Mouse (Mus musculus) CH12.LX (cell line): ENCODE measurements around the gene Cenpm. TPM values are rescaled to one million over a fixed set of nuclear protein-coding genes. Genes with fewer than 3 reads are reported as not detected.

Source experiments
- DNase-seq: peaks from one replicate; pipeline ENCODE4 v3.0.0-alpha.2; 2013; ENCODE audit errors: extremely low read depth
- H3K27ac ChIP-seq: 2 replicates; pipeline ENCODE4 v1.5.1; 2012; ENCODE audit warnings: low read depth, mild to moderate bottlenecking, control low read depth, moderate library complexity; ENCODE audit not compliant: insufficient read depth
- H3K27me3 ChIP-seq: replicated peaks from 2 replicates; pipeline ENCODE3; 2012; ENCODE audit warnings: inconsistent platforms
- H3K36me3 ChIP-seq, 2 experiments: replicated peaks in 1 of 2; 2 replicates each; pipeline versions ENCODE3 to v1.6.1; 2012; ENCODE audit warnings: inconsistent platforms in 1 of 2, low read length in 1 of 2, mild to moderate bottlenecking in 1 of 2, mixed read lengths in 1 of 2, moderate library complexity in 1 of 2; ENCODE audit not compliant: control insufficient read depth in 1 of 2, insufficient read depth in 1 of 2
- H3K4me1 ChIP-seq, 2 experiments: 2 replicates each; pipeline ENCODE4 v1.6.1; 2012; ENCODE audit warnings: inconsistent platforms in 1 of 2, moderate library complexity in 1 of 2; ENCODE audit not compliant: insufficient read depth in 2 of 2, control insufficient read depth in 1 of 2
- H3K4me2 ChIP-seq: 2 replicates; pipeline ENCODE4 v1.6.1; 2012; ENCODE audit warnings: low read depth, mild to moderate bottlenecking, control low read depth; ENCODE audit not compliant: poor library complexity, insufficient read depth, severe bottlenecking
- H3K4me3 ChIP-seq, 3 experiments: fragments of 150-350 bp in 1 of 3; sonication (generic) in 1 of 3; replicated peaks in 1 of 3; 2 replicates each; pipeline versions ENCODE3 to v1.5.1; 2011 to 2012; ENCODE audit warnings: low read depth in 2 of 3, low read length in 2 of 3, mild to moderate bottlenecking in 2 of 3, moderate library complexity in 2 of 3, control low read depth in 1 of 3, improper control_type of control experiment in 1 of 3, inconsistent platforms in 1 of 3, mixed read lengths in 1 of 3; ENCODE audit not compliant: poor library complexity in 1 of 3
- H3K79me2 ChIP-seq: replicated peaks from 2 replicates; pipeline ENCODE4 v1.6.1; 2012; ENCODE audit warnings: mild to moderate bottlenecking, moderate library complexity; ENCODE audit not compliant: control insufficient read depth, poor library complexity, insufficient read depth, severe bottlenecking; ENCODE audit errors: extremely low read depth
- H3K9ac ChIP-seq: 2 replicates; pipeline ENCODE4 v1.6.1; 2012; ENCODE audit warnings: low read depth, mild to moderate bottlenecking, control low read depth, moderate library complexity; ENCODE audit not compliant: insufficient read depth
- H3K9me3 ChIP-seq: replicated peaks from 2 replicates; pipeline ENCODE3; 2012; ENCODE audit warnings: low read length, inconsistent platforms, mixed read lengths
- BHLHE40 ChIP-seq: IDR thresholded peaks from 2 replicates; pipeline ENCODE4 v1.6.1; 2011; ENCODE audit warnings: mild to moderate bottlenecking, low read depth, low read length, improper control_type of control experiment
- CTCF ChIP-seq, 2 experiments: IDR thresholded peaks in 1 of 2; conservative IDR thresholded peaks in 1 of 2; 2 replicates each; pipeline ENCODE4 v1.5.1; 2011 to 2012; ENCODE audit warnings: low read depth in 2 of 2, low read length in 2 of 2, improper control_type of control experiment in 1 of 2, inconsistent platforms in 1 of 2, mild to moderate bottlenecking in 1 of 2, moderate library complexity in 1 of 2
- E2F4 ChIP-seq: IDR thresholded peaks from 2 replicates; pipeline ENCODE4 v1.6.1; 2011; ENCODE audit warnings: low read depth, low read length, improper control_type of control experiment; ENCODE audit not compliant: insufficient replicate concordance
- ETS1 ChIP-seq: conservative IDR thresholded peaks from 2 replicates; pipeline ENCODE4 v1.6.1; 2012; ENCODE audit warnings: low read depth, mild to moderate bottlenecking, inconsistent platforms, low read length, improper control_type of control experiment, moderate library complexity
- GABPA ChIP-seq: IDR thresholded peaks from 2 replicates; pipeline ENCODE4 v1.6.1; 2012; ENCODE audit warnings: low read depth, low read length, improper control_type of control experiment, inconsistent platforms; ENCODE audit not compliant: insufficient replicate concordance
- IRF4 ChIP-seq: IDR thresholded peaks from 2 replicates; pipeline ENCODE4 v1.6.1; 2014; ENCODE audit warnings: low read depth, mild to moderate bottlenecking, inconsistent platforms, low read length, improper control_type of control experiment
- JUN ChIP-seq: IDR thresholded peaks from 2 replicates; pipeline ENCODE4 v1.6.1; 2011; ENCODE audit warnings: low read depth, mild to moderate bottlenecking, low read length, improper control_type of control experiment, moderate library complexity; ENCODE audit not compliant: insufficient read depth
- KAT2A ChIP-seq: IDR thresholded peaks from 2 replicates; pipeline ENCODE4 v1.6.1; 2012; ENCODE audit warnings: low read length, improper control_type of control experiment, inconsistent platforms; ENCODE audit not compliant: insufficient replicate concordance
- MAX ChIP-seq: IDR thresholded peaks from 2 replicates; pipeline ENCODE4 v1.6.1; 2011; ENCODE audit warnings: low read length, improper control_type of control experiment
- MAZ ChIP-seq: IDR thresholded peaks from 2 replicates; pipeline ENCODE4 v1.6.1; 2012; ENCODE audit warnings: low read depth, mild to moderate bottlenecking, inconsistent platforms, low read length, improper control_type of control experiment, moderate library complexity
- MEF2A ChIP-seq: IDR thresholded peaks from 2 replicates; pipeline ENCODE4 v1.6.1; 2014; ENCODE audit warnings: low read depth, mild to moderate bottlenecking, inconsistent platforms, low read length, improper control_type of control experiment, borderline replicate concordance
- MXI1 ChIP-seq: IDR thresholded peaks from 2 replicates; pipeline ENCODE4 v1.6.1; 2011; ENCODE audit warnings: mild to moderate bottlenecking, low read depth, low read length, improper control_type of control experiment
- NRF1 ChIP-seq: IDR thresholded peaks from 2 replicates; pipeline ENCODE4 v1.6.1; 2014; ENCODE audit warnings: low read depth, mild to moderate bottlenecking, inconsistent platforms, low read length, improper control_type of control experiment, moderate library complexity
- POLR2AphosphoS2 ChIP-seq: IDR thresholded peaks from 2 replicates; pipeline ENCODE4 v1.6.1; 2011; ENCODE audit warnings: low read depth, low read length, improper control_type of control experiment
- TBP ChIP-seq: conservative IDR thresholded peaks from 2 replicates; pipeline ENCODE4 v1.6.1; 2011; ENCODE audit warnings: low read depth, low read length, improper control_type of control experiment
- TCF12 ChIP-seq: IDR thresholded peaks from 2 replicates; pipeline ENCODE4 v1.6.1; 2014; ENCODE audit warnings: low read depth, mild to moderate bottlenecking, inconsistent platforms, low read length, improper control_type of control experiment
- USF1 ChIP-seq: IDR thresholded peaks from 2 replicates; pipeline ENCODE4 v1.6.1; 2014; ENCODE audit warnings: low read depth, mild to moderate bottlenecking, inconsistent platforms, low read length, improper control_type of control experiment
- USF2 ChIP-seq: conservative IDR thresholded peaks from 2 replicates; pipeline ENCODE4 v1.6.1; 2011; ENCODE audit warnings: low read depth, low read length, improper control_type of control experiment
- ZC3H11A ChIP-seq: IDR thresholded peaks from 2 replicates; pipeline ENCODE4 v1.6.1; 2012; ENCODE audit warnings: low read depth, mild to moderate bottlenecking, inconsistent platforms, low read length, improper control_type of control experiment
- ZKSCAN1 ChIP-seq: IDR thresholded peaks from 2 replicates; pipeline ENCODE4 v1.6.1; 2012; ENCODE audit warnings: low read depth, inconsistent platforms, low read length, improper control_type of control experiment, borderline replicate concordance
- dilution Hi-C: fragments of 300-500 bp; cut with MboI; formaldehyde crosslinking; loops from 2 replicates; pipeline ENCODE4 v1.14.3; 2020; ENCODE audit warnings: low sequenced_read_pairs; ENCODE audit not compliant: extremely low pct_unique_long_range_greater_than_20kb, extremely low pct_ligation_motif_present
- in situ Hi-C: fragments of 300-500 bp; cut with MboI; formaldehyde crosslinking; loops from 3 replicates; pipeline ENCODE4 v1.14.3; 2019; ENCODE audit warnings: low sequenced_read_pairs, low pct_ligation_motif_present, low pct_unique_long_range_greater_than_20kb, mixed read lengths
- polyA plus RNA-seq: library from polyadenylated mRNA; unstranded; fragments of >175 nt; gene quantifications from 2 replicates; pipeline ENCODE4 v1.2.1, GENCODE M21; 2012; ENCODE audit warnings: low read depth; ENCODE audit not compliant: insufficient read length
- total RNA-seq, 2 experiments: library from RNA; depleted of rRNA; stranded (reverse); fragments of 300-350 nt in 1 of 2; fragments of >200 nt in 1 of 2; gene quantifications; 2 replicates each; pipeline ENCODE4 v1.2.3; 2012 to 2014

Cenpm gene
- total and polyA plus RNA-seq, 3 experiments, result 22.8 to 39.6 (median 34.2) TPM

- Histone ChIP-seq H3K27me3 (peaks cover 92% of the 10 kb centered on the region), H3K4me3 (no peak overlapping the region), H3K79me2 (no peaks in the 10 kb centered on the region), H3K4me1 (peaks cover 5 to 8% of the 10 kb centered on the region in 2 experiments; a peak in 3 of 4 replicates), H3K4me2 (peak overlapping the region; percentile 65), H3K9ac (no peak overlapping the region), H3K9me3 (no peaks in the 10 kb centered on the region), H3K36me3 (no peaks in the 10 kb centered on the region), H3K27ac (no peak overlapping the region)
- TF ChIP-seq ZKSCAN1 (no peak), MEF2A (no peak), POLR2AphosphoS2 (no peak), MAZ (no peak), USF1 (peak; percentile 64), ETS1 (no peak), GABPA (no peak), NRF1 (0 out of 2 replicates have a peak, but pooled peaks have one; percentile 35), MXI1 (no peak), CTCF (conservative IDR thresholded peaks at IDR 0.05 in 1 of 2, IDR thresholded peaks at IDR 0.05 in 1 of 2; ENCODE audit: low read depth in 2 of 2, low read length in 2 of 2) (no peak), ZC3H11A (no peak), USF2 (no peak; the same call in 1 of the 2 replicates), BHLHE40 (no peak)
- no peak for DNase-seq
- in situ Hi-C loops, result loop anchor here (25.0 kb wide), 2 partner anchors 512 to 812 kb away; partner anchors contain the start of genes Cyp2d26 and Serhl
- dilution Hi-C loops, result no loop called here
Measured at GRCm38 (mm10) chr15:82274927-82275901, 30.7 kb upstream of the Cenpm start.

GRCm38 (mm10) chr15:82274593-82274926, 30.0 kb upstream of the Cenpm start, which contains the start of gene Sept3:
Sept3 (plus strand) TSS chr15:82274893.
- peak within 1 kb of the TSS; percentile 65 for H3K4me2 ChIP-seq
- no peak within 1 kb of the TSS for H3K9ac ChIP-seq
- in situ Hi-C loops, result loop anchor here (25.0 kb wide), 1 partner anchor 813 kb away; the partner anchor contains the start of gene Serhl
- no peaks in the 10 kb centered on the region for H3K9me3 ChIP-seq
- dilution Hi-C loops, result no loop called here
- TF ChIP-seq MAX (no peak), ZC3H11A (no peak), IRF4 (no peak), E2F4 (no peak), JUN (no peak), KAT2A (no peak), MXI1 (no peak), MEF2A (no peak), TBP (no peak), TCF12 (no peak)
- no peak within 1 kb of the TSS for H3K27ac ChIP-seq
- no peak for DNase-seq
- peaks cover 5 to 8% of the 10 kb centered on the region in 2 experiments; a peak in 3 of 4 replicates for H3K4me1 ChIP-seq
- H3K79me2 ChIP-seq, result no peaks in the 10 kb centered on the region
- no peak within 1 kb of the TSS for H3K4me3 ChIP-seq
- H3K36me3 ChIP-seq, result no peaks in the 10 kb centered on the region
- H3K27me3 ChIP-seq, result peaks cover 94% of the 10 kb centered on the region
